9 mouse cellular contexts compared by ENCODE assay signal in genomic region chr1:45905107-45905821, GRCm38 (mm10). TPM values are rescaled to one million over a fixed set of nuclear protein-coding genes. Genes with fewer than 3 reads are reported as not detected.
DNase-seq lines count a peak whose midpoint lies in the region; ATAC-seq lines count a peak whose summit lies in the region.
"Had no signal": no experiment of that assay in that cellular context is flagged by ENCODE, and none has a peak within 500 bp of the region (broad histone marks: within the 10 kb centered on the region; RNA-seq: fewer than 3 reads in every experiment).

No protein-coding gene starts in this region.

- peak; percentile 81 for ATAC-seq in heart, embryonic 12.5 days (ENCODE audit: insufficient number of reproducible peaks, low FRiP score)
- peak; percentile 91 for ATAC-seq in kidney, embryonic 15.5 days (replicated peaks; ENCODE audit: low FRiP score)
- no peak for ATAC-seq in erythroblast, adult 5-6 weeks (replicated peaks; ENCODE audit: low FRiP score, poor library complexity, severe bottlenecking)

- H3K9ac ChIP-seq in heart, embryonic 12.5 days, result no peak overlapping the region
- H3K9ac ChIP-seq in kidney, embryonic 15.5 days, result no peak overlapping the region

- H3K4me1 ChIP-seq in heart, embryonic 12.5 days (replicated peaks), result peaks cover 13% of the 10 kb centered on the region
- peaks cover 14% of the 10 kb centered on the region for H3K4me1 ChIP-seq in kidney, embryonic 15.5 days

- H3K36me3 ChIP-seq in heart, embryonic 12.5 days, result no peaks in the 10 kb centered on the region
- H3K36me3 ChIP-seq in kidney, embryonic 15.5 days, result peaks cover 5% of the 10 kb centered on the region; the same call in 1 of the 2 replicates

- peak overlapping the region; percentile 46; the same call in 1 of the 2 replicates for H3K4me2 ChIP-seq in heart, embryonic 12.5 days
- 0 out of 2 replicates have a peak overlapping the region, but pooled peaks have one; percentile 9 for H3K4me2 ChIP-seq in kidney, embryonic 15.5 days

- no peaks in the 10 kb centered on the region for H3K9me3 ChIP-seq in heart, embryonic 12.5 days (replicated peaks)
- no peaks in the 10 kb centered on the region for H3K9me3 ChIP-seq in kidney, embryonic 15.5 days (replicated peaks)

- peak overlapping the region; percentile 70 for H3K27ac ChIP-seq in heart, embryonic 12.5 days (ENCODE audit: poor library complexity, severe bottlenecking)
- peak overlapping the region; percentile 75 for H3K27ac ChIP-seq in kidney, embryonic 15.5 days
- H3K27ac ChIP-seq: macrophage had no signal

- DNase-seq in urinary bladder, adult 2 months (ENCODE audit: low spot score), result peak; percentile 22
- no peak for DNase-seq in urinary bladder, postnatal 25 days (ENCODE audit: low spot score)
- DNase-seq in lung, postnatal 10 days, result peak; percentile 65
- peak; percentile 16 for DNase-seq in skeletal muscle tissue, adult 2 months (ENCODE audit: low read depth, low spot score)
- no peak for DNase-seq in natural killer cell, adult 2 months (ENCODE audit: low spot score in 2 of 2)

- H3K27me3 ChIP-seq in heart, embryonic 12.5 days (replicated peaks), result no peaks in the 10 kb centered on the region
- H3K27me3 ChIP-seq in kidney, embryonic 15.5 days, result no peaks in the 10 kb centered on the region

- 11% methylated on average over 5 of the region's 5 CpGs for WGBS in heart, embryonic 12.5 days
- 9% methylated on average over 5 of the region's 5 CpGs for WGBS in kidney, embryonic 15.5 days

- no peak overlapping the region for H3K4me3 ChIP-seq in heart, embryonic 12.5 days
- no peak overlapping the region for H3K4me3 ChIP-seq in kidney, embryonic 15.5 days (replicated peaks)

RNA-seq across cellular contexts. Expression of gene Gm5269, which starts 15.2 kb away (rescaled TPM):
- not detected in 2 replicates for polyA plus RNA-seq in urinary bladder, adult 2 months (2012; rRNA removed)
- polyA plus RNA-seq in heart, embryonic 12.5 days (2016; fragmentation: Nextera tagmentation; extraction: Ambion mirVana), result not detected in 2 replicates
- not detected in 2 replicates for polyA plus RNA-seq in kidney, embryonic 15.5 days (2015; fragmentation: Nextera tagmentation; extraction: Ambion mirVana)
- total RNA-seq in erythroblast, adult 5-6 weeks (2015; ENCODE audit: low replicate concordance), result not detected in 2 replicates
- total RNA-seq in erythroblast, adult 5-6 weeks (2017; ENCODE audit: low replicate concordance), result not detected in 2 replicates
- polyA plus RNA-seq: macrophage had no signal

RNA-seq across cellular contexts. Expression of gene Slc40a1, which starts 21.1 kb away (rescaled TPM):
- 12.7 and 12.8 TPM in 2 replicates for polyA plus RNA-seq in urinary bladder, adult 2 months (2012; rRNA removed)
- polyA plus RNA-seq in heart, embryonic 12.5 days (2016; fragmentation: Nextera tagmentation; extraction: Ambion mirVana), result 19.2 and 19.8 TPM in 2 replicates
- polyA plus RNA-seq in kidney, embryonic 15.5 days (2015; fragmentation: Nextera tagmentation; extraction: Ambion mirVana), result 90.8 and 92.7 TPM in 2 replicates
- 91.3 and 128 TPM in 2 replicates for total RNA-seq in erythroblast, adult 5-6 weeks (2015; ENCODE audit: low replicate concordance)
- total RNA-seq in erythroblast, adult 5-6 weeks (2017; ENCODE audit: low replicate concordance), result 101 and 135 TPM in 2 replicates

Comparison
In these comparisons a context has a peak if more than half of its experiments do, and no peak if none do; other contexts are left out.
1. DNase-seq: peak in urinary bladder, adult 2 months (single experiment), lung, postnatal 10 days (single experiment) and skeletal muscle tissue, adult 2 months (single experiment); none in urinary bladder, postnatal 25 days (single experiment) and natural killer cell, adult 2 months (0 of 2).